Mouse (Mus musculus): Measurements from ENCODE around the gene Tusc2. TPM values are rescaled to one million over a fixed set of nuclear protein-coding genes. Genes with fewer than 3 reads are reported as not detected.

Gene Tusc2
- polyA plus RNA-seq, 1 experiment from 2014 or later: 43.6 TPM

Other genes starting within 250 kb of the Tusc2 start
- gene Hemk1, start 224.9 kb upstream of the Tusc2 start, polyA plus RNA-seq (2015; fragmentation: Nextera tagmentation; extraction: Ambion mirVana): 11.7 and 12.3 TPM in 2 replicates
- 0.91 and 0.97 TPM in 2 replicates for gene 6430571L13Rik, start 222.7 kb upstream of the Tusc2 start, polyA plus RNA-seq (2015; fragmentation: Nextera tagmentation; extraction: Ambion mirVana)
- 0.96 and 1.3 TPM in 2 replicates for gene Cacna2d2, start 163.6 kb upstream of the Tusc2 start, polyA plus RNA-seq (2015; fragmentation: Nextera tagmentation; extraction: Ambion mirVana)
- gene Tmem115, start 29.3 kb upstream of the Tusc2 start, polyA plus RNA-seq (2015; fragmentation: Nextera tagmentation; extraction: Ambion mirVana): 51.6 and 53.3 TPM in 2 replicates
- gene Cyb561d2, start 21.1 kb upstream of the Tusc2 start, polyA plus RNA-seq (2015; fragmentation: Nextera tagmentation; extraction: Ambion mirVana): 26.4 and 26.8 TPM in 2 replicates
- 41.9 and 48.0 TPM in 2 replicates for gene Nprl2, start 21.0 kb upstream of the Tusc2 start, polyA plus RNA-seq (2015; fragmentation: Nextera tagmentation; extraction: Ambion mirVana)
- gene Zmynd10, start 16.0 kb upstream of the Tusc2 start, polyA plus RNA-seq (2015; fragmentation: Nextera tagmentation; extraction: Ambion mirVana): 10.7 and 25.9 TPM in 2 replicates
- 82.0 and 87.7 TPM in 2 replicates for gene Rassf1, start 11.7 kb upstream of the Tusc2 start, polyA plus RNA-seq (2015; fragmentation: Nextera tagmentation; extraction: Ambion mirVana)
- 97.5 and 98.4 TPM in 2 replicates for gene Hyal2, start 4.7 kb downstream of the Tusc2 start, polyA plus RNA-seq (2015; fragmentation: Nextera tagmentation; extraction: Ambion mirVana)
- 14.5 and 15.7 TPM in 2 replicates for gene Hyal1, start 13.7 kb downstream of the Tusc2 start, polyA plus RNA-seq (2015; fragmentation: Nextera tagmentation; extraction: Ambion mirVana)
- gene Naa80, start 15.6 kb downstream of the Tusc2 start, polyA plus RNA-seq (2015; fragmentation: Nextera tagmentation; extraction: Ambion mirVana): 21.5 and 22.8 TPM in 2 replicates
- 2.0 TPM in 2 replicates for gene Hyal3, start 17.6 kb downstream of the Tusc2 start, polyA plus RNA-seq (2015; fragmentation: Nextera tagmentation; extraction: Ambion mirVana)
- gene Ifrd2, start 24.4 kb downstream of the Tusc2 start, polyA plus RNA-seq (2015; fragmentation: Nextera tagmentation; extraction: Ambion mirVana): 46.8 and 47.1 TPM in 2 replicates
- gene Sema3b, start 46.0 kb downstream of the Tusc2 start, polyA plus RNA-seq (2015; fragmentation: Nextera tagmentation; extraction: Ambion mirVana): 21.2 and 22.7 TPM in 2 replicates
- gene Gnai2, start 72.1 kb downstream of the Tusc2 start, polyA plus RNA-seq (2015; fragmentation: Nextera tagmentation; extraction: Ambion mirVana): 458 and 459 TPM in 2 replicates
- gene Slc38a3, start 106.3 kb downstream of the Tusc2 start, polyA plus RNA-seq (2015; fragmentation: Nextera tagmentation; extraction: Ambion mirVana): 3.7 and 4.2 TPM in 2 replicates
- gene Gnat1, start 116.5 kb downstream of the Tusc2 start, polyA plus RNA-seq (2015; fragmentation: Nextera tagmentation; extraction: Ambion mirVana): 1.9 and 3.4 TPM in 2 replicates
- gene Sema3f, start 147.2 kb downstream of the Tusc2 start, polyA plus RNA-seq (2015; fragmentation: Nextera tagmentation; extraction: Ambion mirVana): 40.6 and 44.6 TPM in 2 replicates
- 198 and 218 TPM in 2 replicates for gene Rbm5, start 207.7 kb downstream of the Tusc2 start, polyA plus RNA-seq (2015; fragmentation: Nextera tagmentation; extraction: Ambion mirVana)

All from embryonic facial prominence, embryonic 15.5 days (tissue).